Mouse (Mus musculus) yolk sac, embryonic 10.5 days (tissue): ENCODE data around the gene Git1.

ENCODE experiments used
- DNase-seq: peaks from one replicate; pipeline ENCODE4 v3.0.0-alpha.2; 2017; ENCODE audit warnings: low spot score

The Git1 gene

GRCm38 (mm10) chr11:77502481-77502880, 9.1 kb downstream of the Git1 start:
- no peak for DNase-seq

GRCm38 (mm10) chr11:77503511-77503910, 10.1 kb downstream of the Git1 start:
- no peak for DNase-seq

- DNase-seq = no peak
Measured at GRCm38 (mm10) chr11:77504377-77504776, 11.0 kb downstream of the Git1 start.

GRCm38 (mm10) chr11:77505291-77505980, 12.1 kb downstream of the Git1 start:
- peak; percentile 32 for DNase-seq

- DNase-seq = peak; percentile 87
Measured at GRCm38 (mm10) chr11:77506273-77506672, 12.9 kb downstream of the Git1 start.

GRCm38 (mm10) chr11:77506941-77507340, 13.6 kb downstream of the Git1 start:
- no peak for DNase-seq

- no peak for DNase-seq
Measured at GRCm38 (mm10) chr11:77507426-77507825, 14.1 kb downstream of the Git1 start.

- peak; percentile 78 for DNase-seq
Measured at GRCm38 (mm10) chr11:77508068-77509021, 15.0 kb downstream of the Git1 start.

- no peak for DNase-seq
Measured at GRCm38 (mm10) chr11:77511336-77511735, 18.0 kb downstream of the Git1 start.

GRCm38 (mm10) chr11:77512891-77513810, 19.8 kb downstream of the Git1 start:
- DNase-seq = peak; percentile 94

GRCm38 (mm10) chr11:77513811-77514170, 20.4 kb downstream of the Git1 start:
- DNase-seq = no peak

- no peak for DNase-seq
Measured at GRCm38 (mm10) chr11:77514281-77514831, 21.0 kb downstream of the Git1 start.

GRCm38 (mm10) chr11:77514832-77515636, 21.7 kb downstream of the Git1 start, which contains the start of gene Abhd15:
Abhd15 (plus strand) TSS chr11:77515121.
- DNase-seq = peak; percentile 88

- DNase-seq = no peak
Measured at GRCm38 (mm10) chr11:77515637-77516552, 22.5 kb downstream of the Git1 start, which contains the start of gene Trp53i13. Trp53i13 (minus strand) TSS chr11:77515980.

GRCm38 (mm10) chr11:77516553-77517425, 23.4 kb downstream of the Git1 start:
- no peak for DNase-seq

- DNase-seq = no peak
Measured at GRCm38 (mm10) chr11:77518051-77518798, 24.9 kb downstream of the Git1 start.

GRCm38 (mm10) chr11:77519043-77519442, 25.7 kb downstream of the Git1 start, which contains the start of gene Gm10392:
Gm10392 (minus strand) TSS chr11:77519198.
- DNase-seq = no peak
